8 mouse cellular contexts compared by ENCODE assay signal in genomic region chr8:122283356-122284202, GRCm38 (mm10). TPM values are rescaled to one million over a fixed set of nuclear protein-coding genes. Genes with fewer than 3 reads are reported as not detected.
DNase-seq lines count a peak whose midpoint lies in the region; ATAC-seq and TF ChIP-seq lines count a peak whose summit lies in the region.

No protein-coding gene starts in this region.

- no peaks in the 10 kb centered on the region for H3K9me3 ChIP-seq in heart, postnatal 0 days (replicated peaks; ENCODE audit: control insufficient read depth, low read length)
- H3K9me3 ChIP-seq in lung, embryonic 14.5 days (ENCODE audit: low read depth, low read length): no peaks in the 10 kb centered on the region

- peak; percentile 23; the same call in 1 of the 2 replicates for TF ChIP-seq POLR2A in embryonic fibroblast, embryonic 13.5 days (IDR thresholded peaks at IDR 0.05; ENCODE audit: low read depth, low read length)

- DNase-seq in spleen, adult 18-20 months: peak; percentile 40 to 52
- no peak for DNase-seq in spleen, adult 12 weeks (ENCODE audit: low spot score)
- DNase-seq in heart, postnatal 0 days (ENCODE audit: low spot score): peak; percentile 68
- peak; percentile 81 to 90 for DNase-seq in kidney, postnatal 25 days
- DNase-seq in lung, embryonic 14.5 days: peak; percentile 75
- peak; percentile 70 for DNase-seq in retina, postnatal 1 day
- peak; percentile 41 to 71 for DNase-seq in urinary bladder, postnatal 36 days (ENCODE audit: low spot score in 2 of 2)

- no peak for TF ChIP-seq CTCF in embryonic fibroblast, embryonic 13.5 days (IDR thresholded peaks at IDR 0.05; ENCODE audit: borderline replicate concordance, insufficient read depth, low read length)
- TF ChIP-seq CTCF in heart, postnatal 0 days (IDR thresholded peaks at IDR 0.05; ENCODE audit: low read depth): 0 out of 2 replicates have a peak, but pooled peaks have one; percentile 21
- TF ChIP-seq CTCF in lung, embryonic 14.5 days (IDR thresholded peaks at IDR 0.05; ENCODE audit: low read depth): no peak; the same call in 1 of the 2 replicates

- H3K9ac ChIP-seq in heart, postnatal 0 days (replicated peaks; ENCODE audit: low read depth, low read length): peak overlapping the region; percentile 83
- peak overlapping the region; percentile 80 for H3K9ac ChIP-seq in lung, embryonic 14.5 days

- no peak for ATAC-seq in heart, postnatal 0 days (ENCODE audit: insufficient read depth, low read depth)
- no peak for ATAC-seq in lung, embryonic 14.5 days (ENCODE audit: insufficient read depth)

- H3K36me3 ChIP-seq in heart, postnatal 0 days (replicated peaks; ENCODE audit: control insufficient read depth, insufficient read depth, low read length): no peaks in the 10 kb centered on the region
- H3K36me3 ChIP-seq in lung, embryonic 14.5 days (ENCODE audit: insufficient read depth): no peaks in the 10 kb centered on the region; the same call in 1 of the 2 replicates

- no peaks in the 10 kb centered on the region for H3K27me3 ChIP-seq in heart, postnatal 0 days (ENCODE audit: control insufficient read depth, insufficient read depth, low read length)
- H3K27me3 ChIP-seq in lung, embryonic 14.5 days (ENCODE audit: insufficient read depth, low read length): no peaks in the 10 kb centered on the region

- H3K4me3 ChIP-seq in embryonic fibroblast, embryonic 13.5 days (ENCODE audit: insufficient read depth, low read length): peak overlapping the region; percentile 61
- peak overlapping the region; percentile 68 for H3K4me3 ChIP-seq in heart, postnatal 0 days (ENCODE audit: low read depth, low read length)
- peak overlapping the region; percentile 75 for H3K4me3 ChIP-seq in lung, embryonic 14.5 days (ENCODE audit: low read depth, low read length)

- H3K4me1 ChIP-seq in embryonic fibroblast, embryonic 13.5 days (ENCODE audit: control insufficient read depth, insufficient read depth, low read length): peaks cover 13% of the 10 kb centered on the region; the same call in 1 of the 2 replicates
- H3K4me1 ChIP-seq in heart, postnatal 0 days (ENCODE audit: control insufficient read depth, insufficient read depth): peaks cover 28% of the 10 kb centered on the region
- H3K4me1 ChIP-seq in lung, embryonic 14.5 days (ENCODE audit: insufficient read depth): peaks cover 25% of the 10 kb centered on the region

- 1% methylated on average over 37 of the region's 37 CpGs for WGBS in heart, postnatal 0 days
- WGBS in lung, embryonic 14.5 days: under 1% methylated on average over 36 of the region's 37 CpGs

- peak; percentile 49; the same call in 1 of the 2 replicates for TF ChIP-seq EP300 in heart, postnatal 0 days (IDR thresholded peaks at IDR 0.05; ENCODE audit: low read depth)

- H3K4me2 ChIP-seq in heart, postnatal 0 days (ENCODE audit: low read depth, low read length): peak overlapping the region; percentile 83
- peak overlapping the region; percentile 97 for H3K4me2 ChIP-seq in lung, embryonic 14.5 days

- H3K27ac ChIP-seq in embryonic fibroblast, embryonic 13.5 days (ENCODE audit: insufficient read depth, low read length): no peak overlapping the region
- peak overlapping the region; percentile 67 for H3K27ac ChIP-seq in heart, postnatal 0 days (ENCODE audit: low read depth)
- H3K27ac ChIP-seq in lung, embryonic 14.5 days (ENCODE audit: low read depth): peak overlapping the region; percentile 80

RNA-seq across cellular contexts. Expression of gene Zfpm1, which starts 1.6 kb away (rescaled TPM):
- 10.3 and 12.6 TPM in 2 replicates for polyA plus RNA-seq in embryonic fibroblast, embryonic 13.5 days (2011; ENCODE audit: insufficient read length, low read depth, missing spikeins)
- 28.4 and 45.3 TPM in 2 replicates for total RNA-seq in heart, postnatal 0 days (2014; rRNA removed; ENCODE audit: low replicate concordance)
- 2.3 and 2.5 TPM in 2 replicates for polyA plus RNA-seq in heart, postnatal 0 days (2015; fragmentation: Nextera tagmentation; extraction: Ambion mirVana)
- 2.7 and 2.9 TPM in 2 replicates for polyA plus RNA-seq in lung, embryonic 14.5 days (2014; fragmentation: Nextera tagmentation; extraction: Ambion mirVana)
